Mouse (Mus musculus): ENCODE data around the gene Tes. TPM values are rescaled to one million over a fixed set of nuclear protein-coding genes. Genes with fewer than 3 reads are reported as not detected.

Gene Tes
- total and polyA plus RNA-seq, 3 experiments: not detected

GRCm38 (mm10) chr6:17028809-17029208, 36.1 kb upstream of the Tes start:
- H3K36me3 ChIP-seq (replicated peaks in 1 of 2; ENCODE audit: control insufficient read depth in 1 of 2, insufficient read depth in 1 of 2, low read length in 1 of 2): no peaks in the 10 kb centered on the region
- dilution Hi-C loops (cut with MboI; ENCODE audit: extremely low pct_ligation_motif_present, extremely low pct_unique_long_range_greater_than_20kb, low sequenced_read_pairs) (no loop called here), in situ Hi-C loops (cut with MboI; ENCODE audit: low pct_ligation_motif_present, low pct_unique_long_range_greater_than_20kb, low sequenced_read_pairs) (loop anchor here (10.0 kb wide), 1 partner anchor 66 kb away; no protein-coding TSS in a partner anchor)
- peaks cover 0 to 5% of the 10 kb centered on the region in 2 experiments; a peak in 2 of 4 replicates for H3K4me1 ChIP-seq (ENCODE audit: control insufficient read depth in 1 of 2, insufficient read depth in 2 of 2)
- TF ChIP-seq MAFK (IDR thresholded peaks at IDR 0.05; ENCODE audit: insufficient replicate concordance, low read length) (no peak), MYC (IDR thresholded peaks at IDR 0.05; ENCODE audit: low read depth, low read length) (no peak), SMC3 (IDR thresholded peaks at IDR 0.05; ENCODE audit: low read depth, low read length) (no peak), POLR2A (IDR thresholded peaks at IDR 0.05; ENCODE audit: low read depth, low read length) (no peak), MAX (IDR thresholded peaks at IDR 0.05; ENCODE audit: low read length) (no peak), SIN3A (IDR thresholded peaks at IDR 0.05; ENCODE audit: low read length) (no peak), ZKSCAN1 (IDR thresholded peaks at IDR 0.05; ENCODE audit: borderline replicate concordance, low read depth, low read length) (no peak), RCOR1 (conservative IDR thresholded peaks at IDR 0.05; ENCODE audit: low read depth, low read length) (no peak), ETS1 (conservative IDR thresholded peaks at IDR 0.05; ENCODE audit: low read depth, low read length) (no peak), JUN (IDR thresholded peaks at IDR 0.05; ENCODE audit: insufficient read depth, low read depth, low read length) (no peak), EP300 (IDR thresholded peaks at IDR 0.05; ENCODE audit: low read length) (no peak), ELF1 (IDR thresholded peaks at IDR 0.05; ENCODE audit: low read depth, low read length) (no peak), JUND (conservative IDR thresholded peaks at IDR 0.05; ENCODE audit: low read depth, low read length) (no peak), NRF1 (IDR thresholded peaks at IDR 0.05; ENCODE audit: low read depth, low read length) (no peak), UBTF (IDR thresholded peaks at IDR 0.05; ENCODE audit: low read depth, low read length) (no peak), USF2 (conservative IDR thresholded peaks at IDR 0.05; ENCODE audit: low read depth, low read length) (no peak)
- H3K27me3 ChIP-seq (replicated peaks): no peaks in the 10 kb centered on the region
- no peak overlapping the region for H3K4me3 ChIP-seq (replicated peaks in 1 of 3; ENCODE audit: low read depth in 2 of 3, low read length in 2 of 3, poor library complexity in 1 of 3)
- H3K27ac ChIP-seq (ENCODE audit: insufficient read depth, low read depth): no peak overlapping the region
- no peak overlapping the region for H3K9ac ChIP-seq (ENCODE audit: insufficient read depth, low read depth)
- no peaks in the 10 kb centered on the region for H3K9me3 ChIP-seq (replicated peaks; ENCODE audit: low read length)
- no peak overlapping the region for H3K4me2 ChIP-seq (ENCODE audit: insufficient read depth, low read depth, poor library complexity, severe bottlenecking)
- H3K79me2 ChIP-seq (replicated peaks; ENCODE audit: control insufficient read depth, extremely low read depth, insufficient read depth, poor library complexity, severe bottlenecking): no peaks in the 10 kb centered on the region
- DNase-seq (ENCODE audit: extremely low read depth): no peak

DNA sequence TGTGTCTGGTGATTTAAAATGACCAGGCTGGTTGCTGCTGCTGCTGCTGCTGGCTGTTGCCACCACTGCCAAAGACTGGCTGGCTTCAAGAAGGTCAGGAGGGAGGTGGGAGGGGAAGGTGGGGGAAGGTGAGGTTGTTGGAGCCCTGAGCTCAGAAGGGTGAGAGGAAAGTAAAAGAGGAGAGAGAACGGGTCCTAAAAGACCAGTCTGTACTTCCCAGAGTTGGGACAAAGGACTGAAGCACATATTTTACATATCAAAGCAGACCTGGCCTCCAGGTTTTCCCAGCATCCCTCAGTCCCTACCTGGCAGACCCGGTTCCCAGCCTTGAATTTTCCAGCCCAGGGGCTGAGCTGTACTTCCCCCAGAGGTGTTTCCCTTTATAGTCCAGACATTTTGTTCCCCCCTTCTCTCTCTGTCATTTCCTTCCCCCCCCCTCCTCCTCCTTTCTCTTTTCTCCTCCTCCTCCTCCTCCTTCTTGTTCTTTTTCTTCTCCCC, 32.7 kb upstream of the Tes start:
- H3K27me3 ChIP-seq (replicated peaks): no peaks in the 10 kb centered on the region
- dilution Hi-C loops (cut with MboI; ENCODE audit: extremely low pct_ligation_motif_present, extremely low pct_unique_long_range_greater_than_20kb, low sequenced_read_pairs): no loop called here
- no peak overlapping the region for H3K4me3 ChIP-seq (replicated peaks in 1 of 3; ENCODE audit: low read depth in 2 of 3, low read length in 2 of 3, poor library complexity in 1 of 3)

More for the DNA sequence above, 32.7 kb upstream of the Tes start:
- DNase-seq (ENCODE audit: extremely low read depth): no peak
- Histone ChIP-seq H3K36me3 (replicated peaks in 1 of 2; ENCODE audit: control insufficient read depth in 1 of 2, insufficient read depth in 1 of 2, low read length in 1 of 2) (no peaks in the 10 kb centered on the region), H3K27ac (ENCODE audit: insufficient read depth, low read depth) (no peak overlapping the region), H3K4me1 (ENCODE audit: control insufficient read depth in 1 of 2, insufficient read depth in 2 of 2) (peaks cover 0 to 5% of the 10 kb centered on the region in 2 experiments; a peak in 2 of 4 replicates), H3K4me2 (ENCODE audit: insufficient read depth, low read depth, poor library complexity, severe bottlenecking) (no peak overlapping the region), H3K9me3 (replicated peaks; ENCODE audit: low read length) (no peaks in the 10 kb centered on the region), H3K79me2 (replicated peaks; ENCODE audit: control insufficient read depth, extremely low read depth, insufficient read depth, poor library complexity, severe bottlenecking) (no peaks in the 10 kb centered on the region), H3K9ac (ENCODE audit: insufficient read depth, low read depth) (no peak overlapping the region)
- TF ChIP-seq NRF1 (IDR thresholded peaks at IDR 0.05; ENCODE audit: low read depth, low read length): no peak
- TF ChIP-seq TBP (conservative IDR thresholded peaks at IDR 0.05; ENCODE audit: low read depth, low read length): no peak
- TF ChIP-seq SIN3A (IDR thresholded peaks at IDR 0.05; ENCODE audit: low read length): no peak
- no peak for TF ChIP-seq ZC3H11A (IDR thresholded peaks at IDR 0.05; ENCODE audit: low read depth, low read length)
- TF ChIP-seq ETS1 (conservative IDR thresholded peaks at IDR 0.05; ENCODE audit: low read depth, low read length): no peak
- no peak for TF ChIP-seq USF2 (conservative IDR thresholded peaks at IDR 0.05; ENCODE audit: low read depth, low read length)
- no peak for TF ChIP-seq MAZ (IDR thresholded peaks at IDR 0.05; ENCODE audit: low read depth, low read length)
- no peak for TF ChIP-seq UBTF (IDR thresholded peaks at IDR 0.05; ENCODE audit: low read depth, low read length)
- no peak for TF ChIP-seq EP300 (IDR thresholded peaks at IDR 0.05; ENCODE audit: low read length)
- TF ChIP-seq ZMIZ1 (IDR thresholded peaks at IDR 0.05; ENCODE audit: low read depth, low read length): no peak
- no peak for TF ChIP-seq MYC (IDR thresholded peaks at IDR 0.05; ENCODE audit: low read depth, low read length)
- TF ChIP-seq ZNF384 (IDR thresholded peaks at IDR 0.05; ENCODE audit: low read depth, low read length): no peak
- TF ChIP-seq RCOR1 (conservative IDR thresholded peaks at IDR 0.05; ENCODE audit: low read depth, low read length): no peak
- TF ChIP-seq POLR2A (IDR thresholded peaks at IDR 0.05; ENCODE audit: low read depth, low read length): no peak
- TF ChIP-seq CHD1 (IDR thresholded peaks at IDR 0.05; ENCODE audit: low read depth, low read length): no peak
- TF ChIP-seq MXI1 (IDR thresholded peaks at IDR 0.05; ENCODE audit: low read depth, low read length): no peak
- no peak for TF ChIP-seq NELFE (IDR thresholded peaks at IDR 0.05; ENCODE audit: low read depth, low read length)
- in situ Hi-C loops (cut with MboI; ENCODE audit: low pct_ligation_motif_present, low pct_unique_long_range_greater_than_20kb, low sequenced_read_pairs): no loop called here

Data from CH12.LX (cell line).